Mouse (Mus musculus) bone marrow macrophage, adult 2 months (primary cell): ENCODE measurements at regions not wholly inside any gene's neighbourhood (a gene's known extent, or its start where the extent isn't known, plus 50 kb on each side); places are given as distances from the start of the nearest gene placed in this dataset.

Experiments used
- H3K27ac ChIP-seq: 2 replicates; pipeline ENCODE4 v1.5.1; 2012; ENCODE audit warnings: low read depth, low read length; ENCODE audit not compliant: insufficient read depth
- H3K4me1 ChIP-seq: 2 replicates; pipeline ENCODE4 v1.6.1; 2012; ENCODE audit warnings: low read length; ENCODE audit not compliant: control insufficient read depth, insufficient read depth
- H3K4me3 ChIP-seq: 2 replicates; pipeline ENCODE4 v1.5.1; 2012; ENCODE audit warnings: mild to moderate bottlenecking, low read length, moderate library complexity; ENCODE audit not compliant: insufficient read depth
- CTCF ChIP-seq: IDR thresholded peaks from 2 replicates; pipeline ENCODE4 v1.5.1; 2012; ENCODE audit warnings: low read depth, mild to moderate bottlenecking, low read length, moderate library complexity
- POLR2A ChIP-seq: IDR thresholded peaks from 2 replicates; pipeline ENCODE4 v1.6.1; 2012; ENCODE audit warnings: mild to moderate bottlenecking, low read depth, low read length, borderline replicate concordance

- TF ChIP-seq POLR2A: no peak
- TF ChIP-seq CTCF: no peak
- H3K4me3 ChIP-seq: no peak overlapping the region
- no peaks in the 10 kb centered on the region for H3K4me1 ChIP-seq
- H3K27ac ChIP-seq: no peak overlapping the region
Observed at GRCm38 (mm10) chr8:116452806-116453205, 52.0 kb upstream of the Dynlrb2 start.

GRCm38 (mm10) chr8:116451397-116451796, 53.4 kb upstream of the Dynlrb2 start:
- TF ChIP-seq CTCF (no peak), POLR2A (no peak)
- Histone ChIP-seq H3K4me1 (no peaks in the 10 kb centered on the region), H3K27ac (no peak overlapping the region), H3K4me3 (no peak overlapping the region)

GRCm38 (mm10) chr8:116447452-116447851, 57.3 kb upstream of the Dynlrb2 start:
- Histone ChIP-seq H3K4me1 (no peaks in the 10 kb centered on the region), H3K4me3 (no peak overlapping the region), H3K27ac (no peak overlapping the region)
- TF ChIP-seq CTCF (no peak), POLR2A (no peak)

GRCm38 (mm10) chr8:116442827-116443226, 61.9 kb upstream of the Dynlrb2 start:
- H3K27ac ChIP-seq: no peak overlapping the region
- no peak for TF ChIP-seq POLR2A
- TF ChIP-seq CTCF: no peak
- no peak overlapping the region for H3K4me3 ChIP-seq
- H3K4me1 ChIP-seq: no peaks in the 10 kb centered on the region

- peak; percentile 80 for TF ChIP-seq CTCF
- no peak for TF ChIP-seq POLR2A
- Histone ChIP-seq H3K4me3 (no peak overlapping the region), H3K27ac (no peak overlapping the region), H3K4me1 (no peaks in the 10 kb centered on the region)
Observed at GRCm38 (mm10) chr8:116438895-116439294, 65.9 kb upstream of the Dynlrb2 start.

- H3K4me1 ChIP-seq: peaks cover under 1% of the 10 kb centered on the region
- no peak overlapping the region for H3K4me3 ChIP-seq
- H3K27ac ChIP-seq: no peak overlapping the region
- TF ChIP-seq CTCF (no peak), POLR2A (no peak)
Observed at GRCm38 (mm10) chr8:116435268-116435980, 69.3 kb upstream of the Dynlrb2 start.

GRCm38 (mm10) chr8:116430051-116430450, 74.7 kb upstream of the Dynlrb2 start:
- no peak for TF ChIP-seq POLR2A
- no peak for TF ChIP-seq CTCF
- Histone ChIP-seq H3K4me1 (peaks cover 17% of the 10 kb centered on the region), H3K4me3 (no peak overlapping the region), H3K27ac (no peak overlapping the region)

- Histone ChIP-seq H3K4me1 (peaks cover 17% of the 10 kb centered on the region), H3K4me3 (no peak overlapping the region), H3K27ac (peak overlapping the region; percentile 72)
- TF ChIP-seq POLR2A (no peak), CTCF (no peak)
Observed at GRCm38 (mm10) chr8:116429649-116430048, 75.1 kb upstream of the Dynlrb2 start.

GRCm38 (mm10) chr8:116422826-116423225, 81.9 kb upstream of the Dynlrb2 start:
- H3K4me3 ChIP-seq: no peak overlapping the region
- H3K4me1 ChIP-seq: no peaks in the 10 kb centered on the region
- no peak overlapping the region for H3K27ac ChIP-seq
- TF ChIP-seq POLR2A: no peak
- TF ChIP-seq CTCF: no peak

GRCm38 (mm10) chr8:116412703-116413102, 92.1 kb upstream of the Dynlrb2 start:
- no peak for TF ChIP-seq POLR2A
- no peak for TF ChIP-seq CTCF
- H3K27ac ChIP-seq: no peak overlapping the region
- H3K4me3 ChIP-seq: no peak overlapping the region
- no peaks in the 10 kb centered on the region for H3K4me1 ChIP-seq
